Comparison of ENCODE assay signal across 22 mouse cellular contexts in genomic region chr3:115940510-115940909, GRCm38 (mm10). TPM values are rescaled to one million over a fixed set of nuclear protein-coding genes. Genes with fewer than 3 reads are reported as not detected.
DNase-seq lines count a peak whose midpoint lies in the region; ATAC-seq lines count a peak whose summit lies in the region.
"Had no signal": no experiment of that assay in that cellular context is flagged by ENCODE, and none has a peak within 500 bp of the region (broad histone marks: within the 10 kb centered on the region; RNA-seq: fewer than 3 reads in every experiment).

No protein-coding gene starts in this region.

- H3K9me3 ChIP-seq in heart, embryonic 10.5 days, result no peaks in the 10 kb centered on the region
- H3K9me3 ChIP-seq in heart, embryonic 11.5 days (replicated peaks; ENCODE audit: control insufficient read depth, low read length), result no peaks in the 10 kb centered on the region
- H3K9me3 ChIP-seq in midbrain, embryonic 16.5 days (replicated peaks; ENCODE audit: control insufficient read depth, low read length, poor library complexity, severe bottlenecking), result no peaks in the 10 kb centered on the region
- H3K9me3 ChIP-seq in hindbrain, embryonic 13.5 days, result no peaks in the 10 kb centered on the region
- H3K9me3 ChIP-seq: embryonic facial prominence, embryonic 10.5 days; embryonic facial prominence, embryonic 12.5 days; forebrain, embryonic 13.5 days; forebrain, embryonic 15.5 days had no signal

- no peak overlapping the region for H3K4me2 ChIP-seq in heart, embryonic 11.5 days
- H3K4me2 ChIP-seq in midbrain, embryonic 16.5 days (ENCODE audit: low read length), result no peak overlapping the region
- H3K4me2 ChIP-seq in hindbrain, embryonic 13.5 days, result no peak overlapping the region
- H3K4me2 ChIP-seq: embryonic facial prominence, embryonic 12.5 days; forebrain, embryonic 13.5 days; forebrain, embryonic 15.5 days had no signal

- H3K9ac ChIP-seq in heart, embryonic 11.5 days (ENCODE audit: low read depth, low read length), result no peak overlapping the region
- H3K9ac ChIP-seq in midbrain, embryonic 16.5 days (ENCODE audit: low read depth, low read length), result no peak overlapping the region
- no peak overlapping the region for H3K9ac ChIP-seq in hindbrain, embryonic 13.5 days
- H3K9ac ChIP-seq: embryonic facial prominence, embryonic 12.5 days; forebrain, embryonic 13.5 days; forebrain, embryonic 15.5 days; forebrain, postnatal 0 days had no signal

- H3K27ac ChIP-seq in heart, embryonic 10.5 days, result no peak overlapping the region
- H3K27ac ChIP-seq in heart, embryonic 11.5 days (ENCODE audit: low read depth, low read length), result no peak overlapping the region
- H3K27ac ChIP-seq in midbrain, embryonic 16.5 days (ENCODE audit: low read length), result no peak overlapping the region
- no peak overlapping the region for H3K27ac ChIP-seq in hindbrain, embryonic 13.5 days
- H3K27ac ChIP-seq: embryonic facial prominence, embryonic 10.5 days; embryonic facial prominence, embryonic 12.5 days; forebrain, embryonic 13.5 days; forebrain, embryonic 15.5 days had no signal

- 83% methylated on average over 4 of the region's 4 CpGs for WGBS in heart, embryonic 10.5 days
- WGBS in heart, embryonic 11.5 days (ENCODE audit: insufficient replicate concordance), result 87% methylated on average over 4 of the region's 4 CpGs
- WGBS in midbrain, embryonic 16.5 days, result 92% methylated on average over 4 of the region's 4 CpGs
- WGBS in hindbrain, embryonic 13.5 days, result 89% methylated on average over 4 of the region's 4 CpGs

- H3K4me3 ChIP-seq in heart, embryonic 10.5 days, result no peak overlapping the region
- no peak overlapping the region for H3K4me3 ChIP-seq in heart, embryonic 11.5 days (ENCODE audit: low read depth, low read length)
- no peak overlapping the region for H3K4me3 ChIP-seq in midbrain, embryonic 16.5 days (ENCODE audit: low read depth, low read length)
- no peak overlapping the region for H3K4me3 ChIP-seq in hindbrain, embryonic 13.5 days
- H3K4me3 ChIP-seq: embryonic facial prominence, embryonic 10.5 days; embryonic facial prominence, embryonic 12.5 days; forebrain, embryonic 13.5 days; forebrain, embryonic 15.5 days had no signal

- no peak for ATAC-seq in heart, embryonic 11.5 days (replicated peaks; ENCODE audit: insufficient number of reproducible peaks, low FRiP score, low TSS enrichment)
- peak; percentile 66 for ATAC-seq in CD4-positive, CD25-positive, alpha-beta regulatory T cell, adult 4 months
- no peak for ATAC-seq in midbrain, embryonic 16.5 days
- ATAC-seq in hindbrain, embryonic 13.5 days (ENCODE audit: low FRiP score), result no peak
- ATAC-seq: forebrain, embryonic 13.5 days; forebrain, embryonic 15.5 days; forebrain, postnatal 0 days had no signal

- no peaks in the 10 kb centered on the region for H3K4me1 ChIP-seq in heart, embryonic 10.5 days
- no peaks in the 10 kb centered on the region for H3K4me1 ChIP-seq in heart, embryonic 11.5 days (ENCODE audit: control insufficient read depth, insufficient read depth, low read length)
- H3K4me1 ChIP-seq in midbrain, embryonic 16.5 days (ENCODE audit: control insufficient read depth, insufficient read depth, low read length), result no peaks in the 10 kb centered on the region
- no peaks in the 10 kb centered on the region for H3K4me1 ChIP-seq in hindbrain, embryonic 13.5 days (replicated peaks)
- H3K4me1 ChIP-seq: embryonic facial prominence, embryonic 10.5 days; embryonic facial prominence, embryonic 12.5 days; forebrain, embryonic 13.5 days; forebrain, embryonic 15.5 days had no signal

- no peaks in the 10 kb centered on the region for H3K27me3 ChIP-seq in heart, embryonic 10.5 days (ENCODE audit: insufficient read depth, poor library complexity, severe bottlenecking)
- H3K27me3 ChIP-seq in heart, embryonic 11.5 days (ENCODE audit: control insufficient read depth, insufficient read depth, low read length), result no peaks in the 10 kb centered on the region
- H3K27me3 ChIP-seq in midbrain, embryonic 16.5 days (ENCODE audit: control insufficient read depth, insufficient read depth, low read depth, low read length), result no peaks in the 10 kb centered on the region
- H3K27me3 ChIP-seq in hindbrain, embryonic 13.5 days, result no peaks in the 10 kb centered on the region
- H3K27me3 ChIP-seq: embryonic facial prominence, embryonic 12.5 days; forebrain, embryonic 13.5 days; forebrain, embryonic 15.5 days had no signal

- DNase-seq in heart, embryonic 10.5 days (ENCODE audit: low spot score), result peak; percentile 19
- DNase-seq in induced T-regulatory cell, adult 2 months (ENCODE audit: low read depth), result peak; percentile 53
- peak; percentile 52 for DNase-seq in naive thymus-derived CD4-positive, alpha-beta T cell, adult 2 months (ENCODE audit: low read depth)
- DNase-seq in spleen, adult 12 weeks (ENCODE audit: low spot score), result no peak
- DNase-seq: adrenal gland, adult 8-10 months; adrenal gland, postnatal 14 days; adrenal gland, postnatal 36 days; B cell, adult 2 months; cerebellum, adult 11-12 months; cerebellum, adult 2 months; cerebellum, adult 9-10 months; cerebellum, postnatal 10 days; cerebellum, postnatal 25 days; forebrain, postnatal 0 days had no signal

- peaks cover 19% of the 10 kb centered on the region for H3K36me3 ChIP-seq in heart, embryonic 10.5 days
- peaks cover 6% of the 10 kb centered on the region; the same call in 1 of the 2 replicates for H3K36me3 ChIP-seq in heart, embryonic 11.5 days (ENCODE audit: control insufficient read depth, insufficient read depth, low read length)
- H3K36me3 ChIP-seq in midbrain, embryonic 16.5 days (ENCODE audit: control insufficient read depth, insufficient read depth, low read length), result peaks cover 10% of the 10 kb centered on the region; the same call in 1 of the 2 replicates
- H3K36me3 ChIP-seq in hindbrain, embryonic 13.5 days, result peaks cover 46% of the 10 kb centered on the region

RNA-seq across cellular contexts. Expression of gene Dph5, which starts 52.9 kb away (rescaled TPM):
- polyA plus RNA-seq in heart, embryonic 10.5 days (2016; fragmentation: Nextera tagmentation; extraction: Ambion mirVana), result 25.8 and 30.9 TPM in 2 replicates
- 20.0 and 22.0 TPM in 2 replicates for polyA plus RNA-seq in heart, embryonic 11.5 days (2014; fragmentation: Nextera tagmentation; extraction: Ambion mirVana)
- 100 to 1,000 TPM in 1 of 2 experiments, 10 to 100 TPM in 1; 98.6 to 119 TPM for polyA plus RNA-seq in CD4-positive, CD25-positive, alpha-beta regulatory T cell, adult 4 months (2017; shearing (Covaris generic))
- polyA plus RNA-seq in midbrain, embryonic 16.5 days (2015; fragmentation: Nextera tagmentation; extraction: Ambion mirVana), result 21.8 and 22.1 TPM in 2 replicates
- polyA plus RNA-seq in hindbrain, embryonic 13.5 days (2015; fragmentation: Nextera tagmentation; extraction: Ambion mirVana), result 25.6 and 27.7 TPM in 2 replicates
